Mouse (Mus musculus): ENCODE measurements around the gene Ranbp1.
"Not testable (repeated sequence)": the region's sequence is repeated elsewhere in the genome, so short reads cannot be mapped to it uniquely, and the experiment has no call there.

DNA sequence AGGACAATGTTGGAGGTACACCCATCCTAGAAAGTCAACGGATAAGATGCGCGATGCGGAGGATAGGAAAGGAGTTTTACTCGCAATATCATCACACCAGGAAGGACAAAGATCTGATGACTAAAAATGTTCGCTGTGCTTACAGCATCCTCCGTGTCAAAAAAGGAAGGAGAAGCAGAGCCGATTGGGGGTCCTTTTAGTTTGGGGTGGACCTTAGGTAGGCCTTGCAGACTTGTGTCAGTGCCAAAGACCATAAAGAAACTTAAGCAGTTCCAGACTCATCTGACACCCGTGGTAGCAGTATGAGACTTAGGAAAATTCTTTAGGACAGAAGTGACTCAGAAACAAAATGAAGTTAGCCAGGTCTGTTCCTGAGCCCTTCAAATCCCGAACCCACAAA lies 41.1 kb upstream of the Ranbp1 start:
- TF ChIP-seq POLR2A (IDR thresholded peaks at IDR 0.05; ENCODE audit: control insufficient read depth, low read depth, low read length); CTCF (IDR thresholded peaks at IDR 0.05; ENCODE audit: control insufficient read depth, insufficient read depth, insufficient replicate concordance, low read depth, low read length): not testable (repeated sequence)

Measured in testis, adult 2 months (tissue).